Mouse (Mus musculus): ENCODE measurements around the gene H2afx.

GRCm38 (mm10) chr9:44337436-44338169, 3.1 kb downstream of the H2afx start:
- TF ChIP-seq POLR2A (IDR thresholded peaks at IDR 0.05; ENCODE audit: extremely low read depth, insufficient read depth, low read length), result no peak
- no peak for TF ChIP-seq CTCF (IDR thresholded peaks at IDR 0.05; ENCODE audit: extremely low read depth, insufficient read depth, low read length)

Measured in cortical plate, adult 2 months (tissue).